Mouse (Mus musculus): Measurements from ENCODE around the gene Nkpd1. TPM values are rescaled to one million over a fixed set of nuclear protein-coding genes. Genes with fewer than 3 reads are reported as not detected.

Gene Nkpd1
- polyA plus RNA-seq, 1 experiment from 2014 or later = 0.17 TPM

DNA sequence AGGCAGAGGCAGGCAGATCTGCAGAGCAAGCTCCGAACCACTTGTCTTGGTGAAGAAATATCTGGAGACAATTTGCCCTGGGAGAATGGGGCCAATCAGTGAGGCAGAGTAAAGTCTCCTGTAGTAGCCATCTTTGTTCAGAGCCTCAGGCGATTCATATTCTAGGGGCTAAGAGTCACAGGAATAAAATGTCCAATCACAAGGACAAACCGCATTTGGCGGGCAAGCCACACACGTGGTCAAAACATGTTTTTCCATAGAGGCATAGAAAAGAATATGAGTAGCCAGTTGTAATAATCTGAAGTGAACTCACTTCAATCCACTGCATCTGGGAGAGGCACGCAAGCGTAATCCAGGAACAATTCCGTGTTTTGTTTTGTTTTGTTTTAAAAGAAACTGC, 34.4 kb upstream of the Nkpd1 start:
- Histone ChIP-seq H3K27ac (ENCODE audit: low read depth, low read length) (no peak overlapping the region), H3K9ac (ENCODE audit: low read depth, low read length) (no peak overlapping the region), H3K4me3 (ENCODE audit: low read depth, low read length) (no peak overlapping the region), H3K27me3 (ENCODE audit: control insufficient read depth, insufficient read depth, low read length) (peaks cover 10% of the 10 kb centered on the region), H3K4me2 (replicated peaks; ENCODE audit: low read depth, low read length) (no peak overlapping the region), H3K36me3 (ENCODE audit: control insufficient read depth, insufficient read depth, low read length) (no peaks in the 10 kb centered on the region), H3K4me1 (replicated peaks; ENCODE audit: control insufficient read depth, insufficient read depth, low read length) (no peaks in the 10 kb centered on the region), H3K9me3 (ENCODE audit: control insufficient read depth, low read length) (no peaks in the 10 kb centered on the region)
- ATAC-seq (ENCODE audit: low FRiP score) (no peak), DNase-seq (ENCODE audit: low spot score) (no peak)
- WGBS = 83% methylated on average over 8 of the region's 8 CpGs

DNA sequence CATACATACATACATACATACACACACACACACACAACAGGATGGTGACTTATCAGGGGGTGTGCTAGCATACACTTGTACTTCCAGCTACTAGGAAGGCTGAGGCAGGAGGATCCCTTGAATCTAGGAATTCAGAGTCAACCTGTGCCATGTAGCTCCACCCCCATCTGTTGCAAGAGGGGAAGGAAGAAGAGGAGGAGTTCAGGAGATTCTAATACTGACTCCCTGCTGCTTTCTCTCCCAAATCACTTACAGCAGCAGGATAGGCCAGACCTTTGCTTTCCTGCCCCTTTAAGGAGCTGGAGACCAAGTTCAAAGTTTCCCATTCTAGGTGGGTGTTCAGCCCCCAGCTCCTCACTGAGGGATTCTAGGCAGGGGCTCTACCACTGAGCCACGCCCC, 32.1 kb upstream of the Nkpd1 start:
- Histone ChIP-seq H3K27ac (ENCODE audit: low read depth, low read length) (no peak overlapping the region), H3K9me3 (ENCODE audit: control insufficient read depth, low read length) (no peaks in the 10 kb centered on the region), H3K4me1 (replicated peaks; ENCODE audit: control insufficient read depth, insufficient read depth, low read length) (peaks cover 3% of the 10 kb centered on the region; the same call in 1 of the 2 replicates), H3K4me2 (replicated peaks; ENCODE audit: low read depth, low read length) (no peak overlapping the region), H3K4me3 (ENCODE audit: low read depth, low read length) (no peak overlapping the region), H3K36me3 (ENCODE audit: control insufficient read depth, insufficient read depth, low read length) (no peaks in the 10 kb centered on the region), H3K27me3 (ENCODE audit: control insufficient read depth, insufficient read depth, low read length) (peaks cover 29% of the 10 kb centered on the region), H3K9ac (ENCODE audit: low read depth, low read length) (no peak overlapping the region)
- ATAC-seq (ENCODE audit: low FRiP score) (no peak), DNase-seq (ENCODE audit: low spot score) (no peak)
- 100% methylated on average over 1 of the region's 1 CpGs for WGBS

DNA sequence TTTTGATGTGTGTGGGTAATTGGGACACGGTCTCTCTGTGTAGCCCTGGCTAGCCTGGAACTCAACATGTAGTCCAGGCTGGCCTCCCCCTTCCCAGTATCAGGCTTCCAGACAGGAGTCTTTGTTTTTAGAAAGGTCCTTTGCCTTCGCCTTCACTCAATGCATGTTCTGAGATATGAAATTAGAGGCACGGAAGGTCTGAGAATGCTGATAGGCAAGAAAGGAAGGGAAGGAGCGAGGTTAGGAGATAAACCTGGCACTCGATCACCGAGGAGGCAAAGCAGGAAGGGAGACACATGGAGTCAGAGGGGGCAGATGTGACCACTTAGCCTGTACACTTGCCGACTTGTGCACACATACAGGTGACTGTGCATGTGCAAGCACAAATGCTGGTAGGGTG, 31.1 kb upstream of the Nkpd1 start:
- DNase-seq (ENCODE audit: low spot score) = no peak
- H3K27ac ChIP-seq (ENCODE audit: low read depth, low read length) = no peak overlapping the region
- 92% methylated on average over 7 of the region's 7 CpGs for WGBS
- no peak overlapping the region for H3K4me3 ChIP-seq (ENCODE audit: low read depth, low read length)
- no peaks in the 10 kb centered on the region for H3K36me3 ChIP-seq (ENCODE audit: control insufficient read depth, insufficient read depth, low read length)
- H3K9me3 ChIP-seq (ENCODE audit: control insufficient read depth, low read length) = no peaks in the 10 kb centered on the region
- H3K9ac ChIP-seq (ENCODE audit: low read depth, low read length) = no peak overlapping the region
- peaks cover 3% of the 10 kb centered on the region; the same call in 1 of the 2 replicates for H3K4me1 ChIP-seq (replicated peaks; ENCODE audit: control insufficient read depth, insufficient read depth, low read length)
- peaks cover 39% of the 10 kb centered on the region for H3K27me3 ChIP-seq (ENCODE audit: control insufficient read depth, insufficient read depth, low read length)
- no peak for ATAC-seq (ENCODE audit: low FRiP score)
- H3K4me2 ChIP-seq (replicated peaks; ENCODE audit: low read depth, low read length) = no peak overlapping the region

DNA sequence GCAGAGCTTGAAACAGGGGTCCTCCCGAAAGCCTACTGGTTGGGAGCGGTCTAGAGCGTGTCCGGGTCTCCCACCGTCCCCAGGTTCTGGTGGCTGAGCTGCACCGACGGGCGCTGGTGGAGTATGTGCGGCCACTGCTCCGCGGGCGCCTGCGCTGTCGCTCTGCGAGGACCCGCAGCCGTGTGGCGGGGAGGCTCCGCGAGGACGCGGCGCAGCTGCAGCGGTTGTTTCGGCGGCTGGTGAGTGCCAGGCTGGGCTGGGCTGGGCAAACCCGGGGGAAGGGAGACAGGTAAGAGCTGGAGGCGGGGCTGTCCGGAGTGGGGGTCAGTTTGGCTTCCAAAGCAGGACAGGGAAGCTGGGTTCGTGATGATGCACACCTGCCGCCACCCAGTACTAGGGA, 28.1 kb upstream of the Nkpd1 start:
- H3K4me3 ChIP-seq (ENCODE audit: low read depth, low read length) = peak overlapping the region; percentile 18
- ATAC-seq (ENCODE audit: low FRiP score) (peak; percentile 51; the same call in 1 of the 2 replicates), DNase-seq (ENCODE audit: low spot score) (peak; percentile 48)
- H3K36me3 ChIP-seq (ENCODE audit: control insufficient read depth, insufficient read depth, low read length) = no peaks in the 10 kb centered on the region
- H3K27ac ChIP-seq (ENCODE audit: low read depth, low read length) = no peak overlapping the region
- 2% methylated on average over 30 of the region's 31 CpGs for WGBS
- H3K9ac ChIP-seq (ENCODE audit: low read depth, low read length) = no peak overlapping the region
- no peaks in the 10 kb centered on the region for H3K9me3 ChIP-seq (ENCODE audit: control insufficient read depth, low read length)
- peaks cover 49% of the 10 kb centered on the region for H3K27me3 ChIP-seq (ENCODE audit: control insufficient read depth, insufficient read depth, low read length)
- H3K4me1 ChIP-seq (replicated peaks; ENCODE audit: control insufficient read depth, insufficient read depth, low read length) = peaks cover 6% of the 10 kb centered on the region; the same call in 1 of the 2 replicates
- peak overlapping the region; percentile 25 for H3K4me2 ChIP-seq (replicated peaks; ENCODE audit: low read depth, low read length)

DNA sequence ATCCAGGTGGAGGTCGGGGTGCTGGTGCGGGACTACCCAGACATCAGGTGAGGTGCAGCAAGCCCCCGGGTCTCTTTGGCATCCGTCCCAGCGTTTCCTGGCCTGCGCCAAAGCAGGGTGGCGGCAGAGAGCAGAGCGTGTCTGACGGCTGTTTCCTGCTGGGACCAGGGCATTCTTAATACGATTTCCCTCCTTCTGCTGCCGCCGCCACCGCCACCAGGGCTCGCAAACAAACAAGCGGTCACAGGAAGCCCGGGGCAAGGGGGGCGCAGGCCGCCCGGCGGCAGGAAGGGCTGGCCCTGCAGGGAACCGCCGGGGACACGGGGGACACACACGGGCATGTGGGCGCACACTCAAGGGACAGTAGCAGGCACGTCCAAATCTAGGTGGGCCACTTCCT, 25.9 kb upstream of the Nkpd1 start:
- H3K4me1 ChIP-seq (replicated peaks; ENCODE audit: control insufficient read depth, insufficient read depth, low read length) = peaks cover 6% of the 10 kb centered on the region; the same call in 1 of the 2 replicates
- peaks cover 49% of the 10 kb centered on the region for H3K27me3 ChIP-seq (ENCODE audit: control insufficient read depth, insufficient read depth, low read length)
- WGBS = 3% methylated on average over 26 of the region's 26 CpGs
- DNase-seq (ENCODE audit: low spot score) = peak; percentile 42
- H3K27ac ChIP-seq (ENCODE audit: low read depth, low read length) = no peak overlapping the region
- H3K36me3 ChIP-seq (ENCODE audit: control insufficient read depth, insufficient read depth, low read length) = no peaks in the 10 kb centered on the region
- peak overlapping the region; percentile 15; the same call in 1 of the 2 replicates for H3K9ac ChIP-seq (ENCODE audit: low read depth, low read length)
- H3K9me3 ChIP-seq (ENCODE audit: control insufficient read depth, low read length) = no peaks in the 10 kb centered on the region
- H3K4me2 ChIP-seq (replicated peaks; ENCODE audit: low read depth, low read length) = peak overlapping the region; percentile 37
- H3K4me3 ChIP-seq (ENCODE audit: low read depth, low read length) = 0 out of 2 replicates have a peak overlapping the region, but pooled peaks have one; percentile 13
- no peak for ATAC-seq (ENCODE audit: low FRiP score)

DNA sequence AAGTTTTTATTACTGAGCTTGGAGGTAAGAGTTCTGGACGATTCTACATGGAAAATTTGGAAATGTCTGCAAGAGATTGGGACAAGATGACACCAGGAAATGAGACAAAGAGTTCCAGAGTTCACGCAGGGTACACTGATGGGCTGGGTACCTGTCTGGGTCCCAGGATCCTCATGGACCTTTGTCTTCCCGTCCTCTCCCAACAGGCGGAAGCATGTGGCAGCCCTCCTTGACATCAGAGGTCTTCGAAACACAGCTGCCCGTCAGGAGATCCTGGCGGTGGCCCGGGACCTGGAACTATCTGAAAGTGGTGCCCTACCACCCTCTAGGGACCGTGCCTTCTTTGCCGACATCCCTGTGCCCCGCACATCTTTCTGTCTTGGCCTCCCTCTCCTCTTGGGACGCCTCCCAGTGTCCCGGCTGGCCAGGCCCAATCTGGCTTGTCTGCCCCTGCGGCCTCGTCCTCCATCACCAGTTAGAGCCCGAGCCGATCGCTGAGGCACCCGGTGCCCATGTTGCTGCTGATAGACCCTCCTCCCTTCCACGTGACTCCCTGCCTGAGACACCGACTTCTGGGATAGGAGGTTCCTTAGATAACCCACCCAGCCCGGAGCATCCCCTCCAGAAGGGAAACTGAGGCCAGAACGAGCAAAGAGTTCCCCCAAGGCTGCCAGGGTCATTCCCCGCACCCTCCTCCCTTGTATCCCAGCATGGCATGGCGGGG, 22.7 kb upstream of the Nkpd1 start:
- 0 out of 2 replicates have a peak, but pooled peaks cover 3% of the 10 kb centered on the region for H3K4me1 ChIP-seq (replicated peaks; ENCODE audit: control insufficient read depth, insufficient read depth, low read length)
- H3K4me3 ChIP-seq (ENCODE audit: low read depth, low read length) = no peak overlapping the region
- H3K36me3 ChIP-seq (ENCODE audit: control insufficient read depth, insufficient read depth, low read length) = no peaks in the 10 kb centered on the region
- H3K9me3 ChIP-seq (ENCODE audit: control insufficient read depth, low read length) = no peaks in the 10 kb centered on the region
- no peak overlapping the region for H3K4me2 ChIP-seq (replicated peaks; ENCODE audit: low read depth, low read length)
- WGBS = 83% methylated on average over 25 of the region's 25 CpGs
- no peak overlapping the region for H3K27ac ChIP-seq (ENCODE audit: low read depth, low read length)
- DNase-seq (ENCODE audit: low spot score) (no peak), ATAC-seq (ENCODE audit: low FRiP score) (no peak)
- no peak overlapping the region for H3K9ac ChIP-seq (ENCODE audit: low read depth, low read length)
- peaks cover 25% of the 10 kb centered on the region for H3K27me3 ChIP-seq (ENCODE audit: control insufficient read depth, insufficient read depth, low read length)

DNA sequence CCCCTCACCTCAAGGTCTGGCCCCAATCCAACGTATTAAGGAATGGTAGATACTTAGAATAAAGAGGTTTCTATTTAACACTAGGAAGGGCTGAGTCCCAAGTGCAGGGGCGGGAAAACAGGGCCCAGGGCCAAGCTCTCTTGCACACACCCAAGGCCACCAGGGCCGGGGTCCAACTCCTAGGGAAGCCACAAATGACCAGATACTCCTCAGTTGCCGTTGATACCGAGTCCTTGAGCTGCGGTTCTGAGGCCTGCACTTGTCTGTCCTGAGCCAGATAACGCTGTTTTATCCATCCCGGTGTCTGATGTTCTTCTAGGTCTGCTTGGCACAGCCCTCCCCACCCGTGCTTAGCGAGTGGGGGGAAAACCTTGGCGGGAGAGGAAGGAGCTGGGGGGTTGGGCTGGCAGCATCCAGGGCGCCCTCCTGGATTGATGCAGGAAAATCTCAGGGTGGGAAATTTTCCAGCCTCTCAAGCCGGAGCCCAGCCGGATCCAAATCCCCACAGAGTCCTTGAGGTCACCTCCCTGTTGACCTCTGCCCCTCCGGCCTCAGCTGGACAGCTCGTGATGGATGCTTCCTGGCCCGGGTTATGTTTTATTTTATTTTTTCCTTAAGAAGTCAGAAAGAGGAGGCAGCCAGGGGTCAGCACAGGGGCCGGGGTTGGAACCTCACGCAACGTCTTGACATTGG, 22.0 kb upstream of the Nkpd1 start:
- H3K9me3 ChIP-seq (ENCODE audit: control insufficient read depth, low read length) = no peaks in the 10 kb centered on the region
- DNase-seq (ENCODE audit: low spot score) (no peak), ATAC-seq (ENCODE audit: low FRiP score) (no peak)
- no peaks in the 10 kb centered on the region for H3K36me3 ChIP-seq (ENCODE audit: control insufficient read depth, insufficient read depth, low read length)
- peaks cover 19% of the 10 kb centered on the region for H3K27me3 ChIP-seq (ENCODE audit: control insufficient read depth, insufficient read depth, low read length)
- no peak overlapping the region for H3K27ac ChIP-seq (ENCODE audit: low read depth, low read length)
- no peak overlapping the region for H3K9ac ChIP-seq (ENCODE audit: low read depth, low read length)
- H3K4me1 ChIP-seq (replicated peaks; ENCODE audit: control insufficient read depth, insufficient read depth, low read length) = 0 out of 2 replicates have a peak, but pooled peaks cover 3% of the 10 kb centered on the region
- H3K4me2 ChIP-seq (replicated peaks; ENCODE audit: low read depth, low read length) = no peak overlapping the region
- 56% methylated on average over 20 of the region's 20 CpGs for WGBS
- H3K4me3 ChIP-seq (ENCODE audit: low read depth, low read length) = no peak overlapping the region

DNA sequence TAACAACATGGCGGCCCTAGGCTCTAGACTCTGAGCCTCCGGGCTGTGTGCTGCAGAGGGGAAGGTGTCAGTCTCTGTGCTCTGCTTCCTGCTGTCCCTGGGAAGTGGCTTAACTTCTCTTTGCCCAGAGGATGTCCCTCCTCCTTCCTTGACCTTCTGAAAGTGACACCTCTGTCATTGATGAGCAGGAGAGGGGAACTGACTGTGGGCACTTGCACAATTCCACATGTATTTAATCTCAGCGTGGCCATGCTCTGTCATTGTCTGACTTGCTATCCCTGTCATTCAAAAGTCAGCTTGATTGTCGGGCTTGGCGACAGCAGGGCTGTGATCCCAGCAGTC, 21.5 kb upstream of the Nkpd1 start:
- H3K9me3 ChIP-seq (ENCODE audit: control insufficient read depth, low read length) = no peaks in the 10 kb centered on the region
- ATAC-seq (ENCODE audit: low FRiP score) (no peak), DNase-seq (ENCODE audit: low spot score) (no peak)
- 56% methylated on average over 5 of the region's 5 CpGs for WGBS
- no peak overlapping the region for H3K27ac ChIP-seq (ENCODE audit: low read depth, low read length)
- H3K4me1 ChIP-seq (replicated peaks; ENCODE audit: control insufficient read depth, insufficient read depth, low read length) = 0 out of 2 replicates have a peak, but pooled peaks cover 3% of the 10 kb centered on the region
- no peaks in the 10 kb centered on the region for H3K36me3 ChIP-seq (ENCODE audit: control insufficient read depth, insufficient read depth, low read length)
- H3K9ac ChIP-seq (ENCODE audit: low read depth, low read length) = no peak overlapping the region
- H3K4me2 ChIP-seq (replicated peaks; ENCODE audit: low read depth, low read length) = no peak overlapping the region
- peaks cover 14% of the 10 kb centered on the region for H3K27me3 ChIP-seq (ENCODE audit: control insufficient read depth, insufficient read depth, low read length)
- H3K4me3 ChIP-seq (ENCODE audit: low read depth, low read length) = no peak overlapping the region

DNA sequence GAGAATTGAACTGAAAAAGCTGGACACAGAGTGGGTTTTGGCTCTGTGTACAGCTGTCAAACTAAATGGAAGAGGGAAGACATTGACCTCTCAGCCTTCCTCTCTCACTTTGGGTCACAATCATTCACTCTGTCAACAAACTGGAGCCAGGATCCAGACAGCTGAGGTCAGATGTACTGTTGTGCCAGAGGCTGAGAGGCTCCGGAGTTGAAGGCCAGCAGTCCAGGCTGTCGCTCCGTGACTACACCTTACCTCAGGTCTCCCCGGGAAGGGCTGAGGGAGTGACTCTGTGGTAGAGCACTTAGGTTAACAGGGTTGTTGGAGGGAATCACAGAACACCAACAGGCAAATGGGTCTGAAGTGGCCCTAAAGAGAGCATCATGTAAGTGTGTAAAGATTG, 19.3 kb upstream of the Nkpd1 start:
- H3K9ac ChIP-seq (ENCODE audit: low read depth, low read length) = no peak overlapping the region

More for the DNA sequence above, 19.3 kb upstream of the Nkpd1 start:
- Histone ChIP-seq H3K27me3 (ENCODE audit: control insufficient read depth, insufficient read depth, low read length) (no peaks in the 10 kb centered on the region), H3K27ac (ENCODE audit: low read depth, low read length) (no peak overlapping the region), H3K4me3 (ENCODE audit: low read depth, low read length) (no peak overlapping the region), H3K4me2 (replicated peaks; ENCODE audit: low read depth, low read length) (no peak overlapping the region), H3K4me1 (replicated peaks; ENCODE audit: control insufficient read depth, insufficient read depth, low read length) (no peaks in the 10 kb centered on the region), H3K36me3 (ENCODE audit: control insufficient read depth, insufficient read depth, low read length) (no peaks in the 10 kb centered on the region), H3K9me3 (ENCODE audit: control insufficient read depth, low read length) (no peaks in the 10 kb centered on the region)
- DNase-seq (ENCODE audit: low spot score) (no peak), ATAC-seq (ENCODE audit: low FRiP score) (no peak)
- WGBS = 70% methylated on average over 4 of the region's 4 CpGs
